Mouse (Mus musculus) right cerebral cortex, postnatal 25 days (tissue): ENCODE measurements at regions not wholly inside any gene's neighbourhood (a gene's known extent, or its start where the extent isn't known, plus 50 kb on each side); places are given as distances from the start of the nearest gene placed in this dataset.

Source experiments
- DNase-seq: peaks from one replicate; pipeline ENCODE4 v3.0.0; 2022

DNA sequence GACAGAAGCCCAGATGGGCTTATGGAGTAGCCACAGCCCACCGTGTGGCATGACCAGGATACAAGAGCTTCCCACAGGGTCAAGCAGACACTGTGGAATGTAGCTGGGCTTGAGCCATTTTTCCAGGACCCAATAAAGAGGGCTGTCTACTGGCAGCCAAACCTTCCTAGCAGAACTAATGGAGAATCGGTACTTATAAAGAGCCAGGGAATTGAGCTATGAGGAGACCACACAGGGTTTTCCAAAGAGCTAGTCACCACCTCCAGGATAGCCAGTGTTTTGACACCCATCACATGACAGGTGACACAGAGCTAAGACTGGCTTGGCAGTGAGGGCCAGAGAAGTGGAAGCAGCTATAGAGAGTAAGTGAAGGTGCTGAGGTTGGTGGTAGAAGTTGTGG lies 149.9 kb downstream of the Map2k4 start:
- no peak for DNase-seq

DNA sequence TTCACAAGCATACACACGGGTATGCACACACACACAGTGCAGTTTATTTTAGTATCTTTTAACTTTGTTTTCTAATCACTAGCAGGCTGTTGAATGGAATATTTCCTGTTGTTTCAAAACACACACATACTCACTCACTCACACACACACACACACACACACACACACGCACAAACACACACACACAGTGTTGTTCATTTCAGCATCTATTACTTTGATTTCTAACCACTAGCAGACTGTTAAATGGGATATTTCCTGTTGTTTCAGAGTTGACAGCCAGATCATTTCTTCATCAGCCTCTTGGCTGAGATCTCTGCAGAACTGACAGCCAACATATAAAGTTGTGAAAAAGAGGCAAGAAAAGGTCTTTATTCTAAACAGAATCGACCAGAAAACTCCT lies 150.9 kb downstream of the Map2k4 start:
- no peak for DNase-seq

- no peak for DNase-seq
These were observed 152.8 kb downstream of the Map2k4 start for GRCm38 (mm10) chr11:65635307-65635706.

DNA sequence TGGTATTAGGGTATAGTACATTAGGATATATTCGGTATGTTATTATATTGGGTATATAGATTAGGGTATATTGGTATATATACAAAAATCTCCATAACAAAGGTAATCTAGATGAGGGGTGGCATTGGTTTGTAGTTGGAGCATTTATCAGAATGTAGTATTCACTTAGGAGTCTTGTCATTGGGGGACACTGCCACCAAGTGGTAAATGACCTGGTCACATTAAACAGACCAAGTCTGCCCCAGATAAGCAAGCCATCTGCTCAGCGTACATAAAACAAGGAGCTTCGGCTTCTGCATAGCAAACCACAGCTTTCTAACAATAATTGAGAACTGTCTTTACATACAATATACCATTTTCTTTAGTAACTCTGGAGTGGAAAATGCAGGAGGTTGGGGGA lies 156.9 kb downstream of the Map2k4 start:
- DNase-seq = no peak

GRCm38 (mm10) chr11:65630436-65630835 lies 157.7 kb downstream of the Map2k4 start:
- no peak for DNase-seq

DNA sequence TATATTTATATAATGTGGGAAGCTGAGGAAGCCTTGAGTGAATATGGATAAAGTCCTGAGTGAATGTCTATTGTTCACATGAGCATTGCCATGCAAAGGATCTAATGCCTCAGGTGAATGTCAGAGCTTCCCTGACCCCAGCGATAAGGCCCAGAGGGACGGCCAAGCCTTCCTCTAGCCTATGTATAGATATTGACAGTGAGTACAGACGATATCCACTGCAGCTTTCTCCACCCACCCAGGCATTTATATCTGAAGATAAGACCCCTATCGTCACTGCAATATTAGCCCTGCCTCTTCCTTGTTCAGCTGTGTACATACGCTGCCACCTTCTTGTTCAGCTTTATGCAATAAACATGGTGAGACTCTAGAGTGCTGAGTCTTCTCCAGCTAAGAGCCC lies 158.8 kb downstream of the Map2k4 start:
- DNase-seq = no peak

- DNase-seq = no peak
These were observed 169.1 kb downstream of the Map2k4 start for GRCm38 (mm10) chr11:65618976-65619375.

GRCm38 (mm10) chr11:65610536-65610935 lies 177.6 kb downstream of the Map2k4 start:
- DNase-seq = no peak

- DNase-seq = no peak
These were observed 179.0 kb downstream of the Map2k4 start for GRCm38 (mm10) chr11:65609056-65609455.

DNA sequence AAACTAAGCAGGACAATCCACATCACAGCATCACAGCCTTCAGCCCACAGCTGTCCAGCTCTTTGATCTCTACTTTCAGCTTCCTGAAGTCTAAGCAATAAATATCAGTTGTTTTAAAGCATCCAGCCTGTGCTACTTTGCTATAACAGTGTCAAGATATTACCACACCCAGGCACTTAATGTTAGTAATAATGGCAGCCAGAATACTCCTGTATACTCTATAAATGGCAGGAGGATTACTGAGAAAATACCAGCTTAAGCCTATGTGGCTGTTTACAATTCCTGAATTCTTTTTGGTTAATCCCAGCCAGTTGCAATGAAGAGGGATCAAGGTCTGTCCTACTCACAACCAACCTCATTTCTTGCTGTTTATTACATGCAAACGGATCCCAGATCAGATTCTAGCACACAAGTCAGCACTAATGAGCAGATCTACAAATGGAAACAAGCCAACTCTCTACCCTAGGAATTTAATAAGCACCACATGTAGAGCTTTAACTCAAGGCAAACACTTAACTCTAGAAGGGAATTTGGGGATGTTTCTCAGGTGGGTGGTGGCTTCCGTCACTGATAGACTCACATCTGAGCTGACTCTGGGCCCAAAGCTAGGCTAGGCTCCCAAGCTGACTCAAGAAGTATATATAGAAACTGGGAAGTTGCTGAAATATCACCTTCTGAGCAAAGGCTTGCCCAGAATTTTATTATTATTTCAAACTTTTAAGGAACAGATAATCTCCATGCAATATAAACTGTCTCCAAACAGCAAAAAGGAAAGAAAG lies 190.6 kb downstream of the Map2k4 start:
- DNase-seq = no peak

DNA sequence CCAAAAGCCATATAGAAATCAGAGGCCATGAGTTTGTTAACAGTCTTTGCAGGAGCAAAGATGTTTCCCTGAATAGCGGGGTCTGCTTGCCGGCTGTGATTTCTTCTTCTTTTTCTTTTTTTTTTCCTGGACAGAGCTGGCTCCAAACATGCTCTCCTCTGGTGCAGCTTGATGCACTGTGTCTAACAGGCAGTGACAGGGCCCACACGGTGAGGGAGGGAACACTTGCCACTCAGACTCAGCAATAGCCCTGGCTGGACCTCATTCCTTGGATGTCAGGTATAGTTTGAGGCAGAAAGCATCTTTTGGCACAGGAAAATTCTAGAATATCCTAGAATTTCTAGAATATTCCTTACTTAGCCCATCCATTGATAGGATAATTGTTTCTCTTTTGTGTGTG lies 199.6 kb downstream of the Map2k4 start:
- no peak for DNase-seq

GRCm38 (mm10) chr11:65567831-65568230 lies 220.3 kb downstream of the Map2k4 start:
- no peak for DNase-seq

DNA sequence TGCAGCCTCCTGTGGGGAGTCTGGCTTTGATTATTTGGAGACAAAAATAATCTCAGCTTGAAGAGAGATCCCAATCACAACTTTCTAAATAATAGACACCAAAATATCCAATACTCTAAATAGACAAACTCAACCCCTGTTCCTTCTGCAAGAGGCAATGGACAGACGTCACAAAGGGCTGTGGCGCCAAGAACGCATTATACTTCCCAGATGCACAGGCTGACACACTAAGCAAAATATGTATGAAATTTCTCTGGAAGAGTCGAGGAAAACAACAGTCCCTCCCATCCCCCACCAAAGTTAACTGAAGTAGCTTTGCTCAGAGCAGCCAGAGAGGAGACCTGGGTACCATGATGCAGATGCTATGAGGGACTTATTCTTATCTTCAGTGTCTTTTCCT lies 229.9 kb downstream of the Map2k4 start:
- no peak for DNase-seq

GRCm38 (mm10) chr11:65551073-65551472 lies 237.0 kb downstream of the Map2k4 start:
- DNase-seq = no peak

- no peak for DNase-seq
These were observed 243.8 kb downstream of the Map2k4 start for GRCm38 (mm10) chr11:65544281-65544680.

DNA sequence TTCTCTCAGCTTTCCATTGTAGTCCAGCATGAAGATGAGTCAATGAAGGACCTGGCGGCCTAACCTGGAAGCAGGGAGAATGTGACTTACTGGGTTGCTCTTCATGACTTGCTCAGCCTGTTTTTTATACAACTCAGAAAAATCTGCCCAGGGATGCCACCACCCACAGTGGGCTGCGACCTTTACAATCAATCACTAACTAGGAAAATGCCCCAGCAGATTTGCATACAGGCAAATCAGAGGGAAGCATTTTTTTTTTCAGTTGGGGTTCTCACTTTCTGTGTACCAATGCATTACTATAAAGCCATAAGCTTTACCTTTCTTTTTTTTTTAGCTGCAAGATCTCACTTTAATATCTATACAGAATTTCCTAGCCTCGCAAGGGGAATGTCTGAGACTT lies 244.5 kb downstream of the Map2k4 start:
- DNase-seq = no peak

DNA sequence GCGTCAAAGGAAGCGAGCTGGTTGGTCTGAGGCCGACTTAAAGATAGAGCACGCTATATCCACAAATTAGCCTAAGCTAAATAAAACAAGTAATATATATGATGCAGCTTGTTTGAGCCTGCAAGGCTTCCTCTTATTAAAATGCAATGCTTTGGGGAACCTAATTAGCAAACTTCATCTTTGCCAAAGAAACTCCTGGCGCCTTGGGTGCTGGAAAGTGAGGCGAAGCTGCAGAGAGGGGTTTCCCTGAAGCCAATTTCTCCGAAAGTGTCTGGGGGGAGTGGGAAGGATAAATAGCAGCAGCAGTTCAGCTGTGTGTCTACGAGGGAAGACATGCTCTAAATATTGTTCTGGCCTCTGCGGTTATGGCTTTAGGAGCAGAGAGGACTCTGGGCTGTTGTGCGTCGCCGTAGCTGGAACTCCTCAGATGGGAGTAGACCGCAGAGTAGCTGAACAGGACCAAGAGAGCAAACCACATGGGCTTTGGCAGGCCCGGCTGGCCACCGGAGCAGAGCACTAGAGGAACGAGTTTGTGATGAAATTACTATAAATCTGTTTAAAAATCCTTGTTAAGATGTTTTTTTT lies 251.0 kb downstream of the Map2k4 start:
- no peak for DNase-seq

- DNase-seq = no peak
These were observed 252.2 kb downstream of the Map2k4 start for GRCm38 (mm10) chr11:65535726-65536442.

- DNase-seq = no peak
These were observed 257.4 kb downstream of the Map2k4 start for GRCm38 (mm10) chr11:65530744-65531143.

DNA sequence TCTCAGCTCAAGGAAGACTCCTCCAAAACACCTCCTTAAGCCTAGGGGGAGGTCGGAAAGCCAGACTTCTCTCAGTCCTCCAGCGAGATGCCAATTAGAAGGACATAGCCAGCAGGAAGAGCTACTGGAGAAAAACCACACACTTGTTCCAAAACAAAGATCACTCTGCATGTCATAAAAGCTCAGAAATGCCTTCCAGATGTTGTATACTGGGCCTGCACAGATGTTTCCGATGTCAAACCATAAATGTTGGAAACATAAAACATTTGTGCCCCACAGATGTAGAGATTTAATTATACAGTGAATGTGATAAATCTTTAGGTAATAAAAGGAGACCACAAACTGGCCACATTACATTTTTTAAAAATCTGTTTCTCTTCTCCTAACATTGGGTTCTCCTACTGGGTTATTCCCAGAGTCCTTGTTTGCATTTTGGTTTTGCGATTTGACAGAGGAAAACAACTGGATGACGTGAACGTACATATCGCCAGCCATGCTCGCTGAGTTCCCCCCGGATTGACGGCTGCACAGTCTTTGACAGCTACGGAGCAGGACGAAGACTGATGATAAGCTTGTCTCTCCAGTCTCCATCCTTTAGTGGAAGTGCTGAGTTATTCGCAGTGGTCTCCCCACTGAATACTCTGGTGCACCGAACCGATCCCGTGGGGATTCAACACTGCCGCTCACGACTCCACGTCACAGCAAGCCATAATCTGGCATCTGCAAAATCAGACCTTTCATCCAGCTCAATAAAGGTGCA lies 235.5 kb upstream of the Myocd start:
- DNase-seq = no peak

- DNase-seq = no peak
These were observed 228.2 kb upstream of the Myocd start for GRCm38 (mm10) chr11:65497979-65498378.

GRCm38 (mm10) chr11:65497415-65497814 lies 227.6 kb upstream of the Myocd start:
- DNase-seq = no peak

- no peak for DNase-seq
These were observed 225.2 kb upstream of the Myocd start for GRCm38 (mm10) chr11:65495034-65495433.
